Mouse (Mus musculus) liver, adult 2 months (tissue): ENCODE results near the gene Gpatch8. TPM values are rescaled to one million over a fixed set of nuclear protein-coding genes. Genes with fewer than 3 reads are reported as not detected.

ENCODE experiments used
- DNase-seq: peaks from one replicate; pipeline ENCODE4 v3.0.0-alpha.2; 2011; ENCODE audit warnings: low read depth, low spot score; ENCODE audit errors: extremely low read depth
- H3K27ac ChIP-seq: fragments of 200-500 bp; replicated peaks from 2 replicates; pipeline ENCODE4 v1.5.1; 2012; ENCODE audit warnings: low read depth, mild to moderate bottlenecking, control low read depth, inconsistent platforms, low read length; ENCODE audit not compliant: insufficient read depth
- H3K27me3 ChIP-seq: fragments of 200-500 bp; 2 replicates; pipeline ENCODE4 v1.6.1; 2012; ENCODE audit warnings: mild to moderate bottlenecking, moderate library complexity, low read length, inconsistent platforms; ENCODE audit not compliant: control insufficient read depth, insufficient read depth
- H3K36me3 ChIP-seq: fragments of 200-500 bp; 2 replicates; pipeline ENCODE4 v1.6.1; 2012; ENCODE audit warnings: low read length, inconsistent platforms; ENCODE audit not compliant: control insufficient read depth, insufficient read depth
- H3K4me1 ChIP-seq: fragments of 200-500 bp; 2 replicates; pipeline ENCODE4 v1.6.1; 2011; ENCODE audit warnings: low read length; ENCODE audit not compliant: control insufficient read depth, insufficient read depth
- H3K4me3 ChIP-seq: fragments of 200-500 bp; 2 replicates; pipeline ENCODE4 v1.5.1; 2011; ENCODE audit warnings: low read depth, mild to moderate bottlenecking, control low read depth, low read length, moderate library complexity; ENCODE audit not compliant: insufficient read depth
- H3K79me2 ChIP-seq: fragments of 200-500 bp; 2 replicates; pipeline ENCODE4 v1.6.1; 2012; ENCODE audit warnings: inconsistent platforms, mild to moderate bottlenecking, low read length, moderate library complexity; ENCODE audit not compliant: control insufficient read depth, insufficient read depth
- H3K9ac ChIP-seq: fragments of 200-500 bp; 2 replicates; pipeline ENCODE4 v1.6.1; 2012; ENCODE audit warnings: low read depth, mild to moderate bottlenecking, control low read depth, inconsistent platforms, low read length
- CTCF ChIP-seq: fragments of 200-500 bp; IDR thresholded peaks from 2 replicates; pipeline ENCODE4 v1.5.1; 2011; ENCODE audit warnings: low read depth, low read length, control low read depth
- POLR2A ChIP-seq: fragments of 200-500 bp; IDR thresholded peaks from 2 replicates; pipeline ENCODE4 v1.6.1; 2011; ENCODE audit warnings: low read length, control low read depth; ENCODE audit not compliant: insufficient read depth; ENCODE audit errors: extremely low read depth
- WGBS: fragments of 180-500 bp; shearing (Covaris S2); methylation state at CpG from one replicate; pipeline ENCODE4 v1.1.7; 2018; 5-methylcytosine and 5-hydroxymethylcytosine counted together
- polyA plus RNA-seq: library from polyadenylated mRNA; depleted of rRNA; stranded (reverse); fragments of >200 nt; gene quantifications from 2 replicates; pipeline ENCODE4 v1.2.3, GENCODE M21; 2012
- total RNA-seq: library from RNA; depleted of rRNA; stranded (reverse); fragments of >200 nt; gene quantifications from 2 replicates; pipeline ENCODE4 v1.2.3, GENCODE M21; 2014

Gene Gpatch8
- total and polyA plus RNA-seq, 2 experiments: 6.0 to 9.2 TPM

- no peak overlapping the region for H3K27ac ChIP-seq
- no peaks in the 10 kb centered on the region for H3K36me3 ChIP-seq
- DNase-seq: peak; percentile 16
- no peak overlapping the region for H3K4me3 ChIP-seq
- WGBS: 31% methylated on average over 13 of the region's 13 CpGs
- no peaks in the 10 kb centered on the region for H3K27me3 ChIP-seq
- TF ChIP-seq CTCF (no peak), POLR2A (no peak)
- no peak overlapping the region for H3K9ac ChIP-seq
- H3K4me1 ChIP-seq: peaks cover 1% of the 10 kb centered on the region; the same call in 1 of the 2 replicates
- H3K79me2 ChIP-seq: no peaks in the 10 kb centered on the region
These were observed 25.9 kb upstream of the Gpatch8 start for GRCm38 (mm10) chr11:102582016-102582610.

GRCm38 (mm10) chr11:102581281-102582015 lies 25.3 kb upstream of the Gpatch8 start:
- Histone ChIP-seq H3K4me3 (no peak overlapping the region), H3K4me1 (peaks cover 1% of the 10 kb centered on the region; the same call in 1 of the 2 replicates), H3K36me3 (no peaks in the 10 kb centered on the region), H3K27ac (no peak overlapping the region), H3K27me3 (no peaks in the 10 kb centered on the region), H3K9ac (no peak overlapping the region), H3K79me2 (no peaks in the 10 kb centered on the region)
- DNase-seq: no peak
- TF ChIP-seq POLR2A (no peak), CTCF (no peak)
- 55% methylated on average over 11 of the region's 11 CpGs for WGBS

GRCm38 (mm10) chr11:102580034-102580330 lies 23.8 kb upstream of the Gpatch8 start:
- WGBS: 51% methylated on average over 3 of the region's 3 CpGs

GRCm38 (mm10) chr11:102579165-102580033 lies 23.2 kb upstream of the Gpatch8 start, which contains the start of gene Gm11627:
Gm11627 (minus strand) TSS chr11:102579461.
- TF ChIP-seq CTCF (no peak), POLR2A (no peak)
- peak within 1 kb of the TSS; percentile 33; the same call in 1 of the 2 replicates for H3K4me3 ChIP-seq
- peaks cover 1% of the 10 kb centered on the region; the same call in 1 of the 2 replicates for H3K4me1 ChIP-seq
- H3K36me3 ChIP-seq: no peaks in the 10 kb centered on the region
- DNase-seq: no peak
- WGBS: 29% methylated on average over 23 of the region's 23 CpGs
- H3K27me3 ChIP-seq: no peaks in the 10 kb centered on the region
- no peak within 1 kb of the TSS for H3K27ac ChIP-seq
- no peaks in the 10 kb centered on the region for H3K79me2 ChIP-seq
- peak within 1 kb of the TSS; percentile 52 for H3K9ac ChIP-seq

More at GRCm38 (mm10) chr11:102580034-102580330, 23.8 kb upstream of the Gpatch8 start:
- Histone ChIP-seq H3K4me3 (no peak overlapping the region), H3K9ac (no peak overlapping the region), H3K79me2 (no peaks in the 10 kb centered on the region), H3K4me1 (peaks cover 1% of the 10 kb centered on the region; the same call in 1 of the 2 replicates), H3K36me3 (no peaks in the 10 kb centered on the region), H3K27me3 (no peaks in the 10 kb centered on the region), H3K27ac (no peak overlapping the region)
- TF ChIP-seq POLR2A (no peak), CTCF (no peak)
- no peak for DNase-seq

- peak overlapping the region; percentile 52 for H3K9ac ChIP-seq
- WGBS: 7% methylated on average over 27 of the region's 27 CpGs
- TF ChIP-seq CTCF: peak; percentile 92
- no peak for TF ChIP-seq POLR2A
- no peaks in the 10 kb centered on the region for H3K79me2 ChIP-seq
- no peaks in the 10 kb centered on the region for H3K36me3 ChIP-seq
- peak; percentile 39 for DNase-seq
- H3K27ac ChIP-seq: no peak overlapping the region
- peak overlapping the region; percentile 33; the same call in 1 of the 2 replicates for H3K4me3 ChIP-seq
- no peaks in the 10 kb centered on the region for H3K27me3 ChIP-seq
- peaks cover 1% of the 10 kb centered on the region; the same call in 1 of the 2 replicates for H3K4me1 ChIP-seq
These were observed 22.3 kb upstream of the Gpatch8 start for GRCm38 (mm10) chr11:102578341-102579118.
